Mouse (Mus musculus) heart, postnatal 14 days (tissue): Measurements from ENCODE around the gene Cela3b. TPM values are rescaled to one million over a fixed set of nuclear protein-coding genes. Genes with fewer than 3 reads are reported as not detected.
A peak's percentile ranks its signal among the peaks of the same experiment; 100 is the strongest.
"Not testable (repeated sequence)": the region's sequence is repeated elsewhere in the genome, so short reads cannot be mapped to it uniquely, and the experiment has no call there.

Experiments used
- DNase-seq, 2 experiments: peaks; one replicate each; pipeline ENCODE4 v3.0.0; 2021 to 2022
- intact Hi-C: fragments of 180-260 bp; cut with DNase I; formaldehyde crosslinking; loops from one replicate; pipeline ENCODE4 v1.15.1; 2025
- total RNA-seq, 2 experiments: library from RNA; stranded (reverse); gene quantifications; 2 replicates each; pipeline ENCODE4 v1.2.3; 2021

The Cela3b gene
- total RNA-seq, 2 experiments from 2014 or later = not detected

- intact Hi-C loops = loop anchor here (1.0 to 10.0 kb wide), 2 partner anchors 20 to 272 kb away; no protein-coding TSS in a partner anchor
- DNase-seq = no peak
Observed at GRCm38 (mm10) chr4:137436979-137437669, 6.8 kb upstream of the Cela3b start.

- DNase-seq = not testable (repeated sequence)
- intact Hi-C loops = loop anchor here (10.0 kb wide), 1 partner anchor 268 kb away; no protein-coding TSS in a partner anchor
Observed at GRCm38 (mm10) chr4:137432700-137433550, 2.6 kb upstream of the Cela3b start.

GRCm38 (mm10) chr4:137417712-137418564 is 12.4 kb downstream of the Cela3b start:
- intact Hi-C loops = loop anchor here (1.0 kb wide), 1 partner anchor 18 kb away; no protein-coding TSS in a partner anchor
- DNase-seq = no peak

GRCm38 (mm10) chr4:137414936-137415335 is 15.4 kb downstream of the Cela3b start:
- intact Hi-C loops = no loop called here
- no peak for DNase-seq

GRCm38 (mm10) chr4:137412185-137412709 is 18.1 kb downstream of the Cela3b start:
- not testable (repeated sequence) for DNase-seq

GRCm38 (mm10) chr4:137409691-137410090 is 20.6 kb downstream of the Cela3b start, which contains the start of gene Cela3a:
Cela3a (minus strand) TSS chr4:137409791.
- intact Hi-C loops = no loop called here
- DNase-seq = no peak

More at GRCm38 (mm10) chr4:137412185-137412709, 18.1 kb downstream of the Cela3b start:
- intact Hi-C loops = not testable (repeated sequence)

GRCm38 (mm10) chr4:137405571-137405970 is 24.8 kb downstream of the Cela3b start:
- no peak for DNase-seq
- intact Hi-C loops = no loop called here

- intact Hi-C loops = loop anchor here (5.0 to 10.0 kb wide), 3 partner anchors 190 to 312 kb away; no protein-coding TSS in a partner anchor
- peak; percentile 48 to 61 for DNase-seq
Observed at GRCm38 (mm10) chr4:137396641-137397525, 33.5 kb downstream of the Cela3b start.

- intact Hi-C loops = loop anchor here (5.0 to 10.0 kb wide), 3 partner anchors 81 to 309 kb away; no protein-coding TSS in a partner anchor
- peak; percentile 51 to 55 for DNase-seq
Observed at GRCm38 (mm10) chr4:137393378-137394135, 36.8 kb downstream of the Cela3b start.

GRCm38 (mm10) chr4:137392874-137393273 is 37.5 kb downstream of the Cela3b start:
- intact Hi-C loops = loop anchor here (5.0 to 10.0 kb wide), 3 partner anchors 81 to 308 kb away; no protein-coding TSS in a partner anchor
- no peak for DNase-seq

GRCm38 (mm10) chr4:137391287-137391686 is 39.1 kb downstream of the Cela3b start:
- intact Hi-C loops = loop anchor here (5.0 to 10.0 kb wide), 3 partner anchors 79 to 306 kb away; no protein-coding TSS in a partner anchor
- no peak for DNase-seq

- intact Hi-C loops = loop anchor here (5.0 to 10.0 kb wide), 3 partner anchors 78 to 305 kb away; no protein-coding TSS in a partner anchor
Observed at GRCm38 (mm10) chr4:137390196-137390595, 40.1 kb downstream of the Cela3b start.

GRCm38 (mm10) chr4:137388983-137389382 is 41.4 kb downstream of the Cela3b start:
- no peak for DNase-seq
- intact Hi-C loops = no loop called here

More at GRCm38 (mm10) chr4:137390196-137390595, 40.1 kb downstream of the Cela3b start:
- no peak for DNase-seq

- DNase-seq = peak; percentile 85
- intact Hi-C loops = no loop called here
Observed at GRCm38 (mm10) chr4:137388059-137388794, 42.1 kb downstream of the Cela3b start.

GRCm38 (mm10) chr4:137387482-137388058 is 42.8 kb downstream of the Cela3b start:
- DNase-seq = no peak
- intact Hi-C loops = no loop called here

GRCm38 (mm10) chr4:137380702-137381605 is 49.4 kb downstream of the Cela3b start:
- intact Hi-C loops = no loop called here
- no peak for DNase-seq
